Mouse (Mus musculus) heart, postnatal 4 days (tissue): ENCODE measurements at regions not wholly inside any gene's neighbourhood (a gene's known extent, or its start where the extent isn't known, plus 50 kb on each side); places are given as distances from the start of the nearest gene placed in this dataset.

ENCODE experiments used
- DNase-seq: peaks from one replicate; pipeline ENCODE4 v3.0.0; 2021

DNA sequence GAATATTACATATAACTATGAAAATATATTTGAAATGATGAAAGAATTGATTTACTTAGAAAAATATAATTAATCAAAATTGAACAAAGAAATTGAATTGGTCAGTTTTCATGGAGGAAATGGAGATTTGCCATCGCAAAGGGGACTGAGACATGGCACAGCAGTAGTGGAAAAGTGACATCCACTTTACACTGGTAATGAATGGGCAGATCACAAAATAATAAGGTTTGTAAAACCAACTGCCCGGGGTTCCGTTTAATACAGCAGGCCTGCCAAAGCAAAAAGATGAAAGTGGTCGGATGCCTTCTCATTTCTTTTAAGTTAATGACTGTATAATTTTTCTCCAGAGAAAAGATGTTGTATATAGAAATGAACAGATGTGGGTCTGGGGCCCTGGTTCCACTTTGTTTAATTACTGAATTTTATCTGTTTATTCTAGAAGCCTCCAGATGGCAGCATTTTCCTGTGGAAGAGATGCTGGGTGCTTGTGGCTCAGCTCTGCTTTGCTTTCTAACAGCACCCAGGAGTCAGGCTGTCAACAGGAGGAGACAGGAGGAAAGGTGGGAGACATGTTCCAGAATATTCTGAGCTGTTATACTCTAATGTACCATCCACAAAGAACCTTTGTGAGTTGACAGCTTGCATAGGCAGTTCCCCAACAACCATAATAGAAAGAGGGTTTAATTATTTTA is 75.6 kb upstream of the Fbxl17 start:
- DNase-seq: peak; percentile 45

DNA sequence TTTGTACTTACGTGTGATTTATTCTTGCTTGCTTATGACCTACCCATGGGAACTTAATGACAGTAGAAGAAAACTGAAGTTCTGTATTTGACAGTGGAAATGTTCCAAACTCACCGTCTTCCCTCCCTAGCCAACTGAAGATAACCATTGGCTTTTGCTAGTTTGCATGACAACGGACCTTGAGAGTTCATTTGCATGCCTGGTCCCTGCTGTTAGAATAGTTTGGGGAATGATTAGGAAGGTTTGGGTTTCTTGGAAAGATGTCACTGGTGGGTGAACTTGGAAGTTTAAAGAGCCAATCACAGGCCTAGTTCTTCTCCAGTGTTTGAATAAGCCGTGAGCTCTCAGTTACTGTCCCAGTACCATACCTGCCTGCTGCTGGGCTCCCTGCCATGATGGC is 83.1 kb upstream of the Fbxl17 start:
- no peak for DNase-seq

DNA sequence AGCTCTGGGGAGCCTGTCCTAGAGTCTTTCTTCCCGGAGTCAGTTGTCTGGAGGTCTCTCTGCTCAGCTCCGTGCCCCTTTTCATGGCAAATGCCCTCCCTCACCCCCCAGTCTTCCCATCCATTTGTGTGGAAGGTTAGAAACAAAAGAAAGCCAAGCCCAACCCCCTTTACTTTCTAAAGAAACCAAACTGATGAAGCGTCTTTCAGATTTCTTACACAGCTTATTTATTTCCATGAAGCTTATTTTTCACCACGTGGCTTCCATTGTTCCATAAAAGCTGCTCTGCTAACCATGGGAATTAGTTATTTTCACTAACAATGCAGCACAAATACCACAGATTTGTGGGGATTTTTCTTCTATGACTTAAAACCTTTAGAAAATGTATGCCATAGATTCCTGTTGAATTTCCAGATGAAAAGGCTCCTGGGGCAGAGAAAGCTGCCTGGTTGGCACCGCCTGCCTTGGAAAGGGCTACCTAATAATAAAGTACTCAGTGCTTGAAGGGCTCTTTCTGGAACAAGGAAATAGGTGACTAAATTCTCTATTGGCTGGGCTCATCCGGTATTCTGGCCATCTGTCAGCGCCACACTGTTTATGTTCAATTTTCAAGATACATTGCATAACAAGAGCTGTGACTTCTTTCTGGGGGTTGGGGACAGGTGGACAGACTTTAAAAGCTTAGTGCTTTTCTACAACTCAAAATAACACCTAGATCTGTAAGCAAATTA is 107.4 kb upstream of the Fbxl17 start:
- DNase-seq: no peak

DNA sequence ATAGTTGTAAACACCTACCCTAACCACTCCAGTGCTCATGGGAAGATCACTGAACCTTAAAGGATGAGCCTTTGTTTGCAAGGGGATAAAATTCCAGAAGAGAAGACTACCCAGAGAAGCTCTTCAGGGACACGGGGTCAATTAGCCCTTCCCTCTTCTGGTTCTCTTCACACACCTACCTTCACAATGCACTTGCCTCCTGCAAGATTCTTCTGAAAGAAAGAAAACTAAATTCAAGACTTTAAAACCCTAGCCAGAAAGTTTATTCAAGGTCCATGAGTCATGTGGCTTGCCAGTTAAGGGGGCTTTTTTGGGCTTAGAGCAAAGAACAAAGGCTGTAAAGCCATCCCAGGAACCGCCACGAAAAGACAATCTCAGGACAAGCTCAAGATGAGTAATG is 122.9 kb upstream of the Fbxl17 start:
- DNase-seq: no peak

DNA sequence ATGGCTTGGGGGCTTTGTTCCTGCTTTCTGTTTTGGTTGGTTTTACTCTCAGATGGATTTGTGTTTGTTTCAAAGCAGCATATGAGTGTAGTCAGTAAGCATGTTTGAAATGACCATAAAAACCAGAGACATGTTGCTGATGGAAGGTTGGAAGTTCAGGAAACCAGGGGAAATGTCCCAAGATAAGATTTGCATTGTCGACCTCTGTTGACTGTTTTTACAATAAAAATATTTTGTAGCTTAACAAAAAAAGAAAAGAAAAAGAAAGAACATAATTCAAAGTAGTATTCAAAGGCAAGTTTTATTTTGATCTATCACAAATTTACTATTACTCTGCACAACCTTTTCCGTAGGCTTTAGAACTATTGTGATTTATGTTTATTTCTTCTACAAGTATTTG is 137.8 kb upstream of the Fbxl17 start:
- no peak for DNase-seq

DNA sequence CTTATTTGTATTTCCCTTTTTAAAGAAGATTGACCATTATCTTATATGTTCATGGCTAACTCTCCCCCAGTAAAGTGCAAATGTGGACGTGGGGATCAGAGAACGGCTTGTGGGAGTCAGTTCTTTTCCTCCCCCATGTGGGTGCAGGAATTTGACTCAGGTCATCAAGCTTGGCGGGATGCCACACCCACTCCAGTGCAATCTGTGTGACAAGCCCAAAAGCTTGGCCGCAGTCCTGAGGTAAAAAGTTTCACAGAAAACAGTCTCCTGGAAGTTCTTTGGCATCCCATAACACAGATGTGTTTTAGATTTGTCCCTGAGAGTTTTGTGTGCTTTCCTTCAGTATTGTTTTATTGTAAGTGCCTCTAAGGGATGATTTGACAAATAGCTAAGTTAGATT is 144.6 kb upstream of the Fbxl17 start:
- DNase-seq: peak; percentile 66

DNA sequence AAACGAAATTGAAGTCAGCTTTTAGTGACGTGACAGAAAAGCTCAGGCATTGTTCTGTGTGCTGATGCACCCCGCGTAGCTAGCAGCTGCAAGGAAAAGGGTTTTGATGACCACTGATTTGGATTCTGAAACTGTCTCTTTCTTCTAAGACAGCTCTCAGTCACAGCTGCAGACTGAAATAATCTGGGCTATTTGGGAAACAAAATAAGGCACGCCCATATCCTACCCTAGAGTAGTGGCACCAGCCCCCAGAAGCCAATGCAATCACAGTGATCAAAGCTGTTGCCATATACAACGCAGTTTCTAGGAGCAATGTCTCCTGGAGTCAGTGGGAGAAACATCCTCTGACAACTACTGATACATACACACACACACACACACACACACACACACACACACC is 157.9 kb upstream of the Fbxl17 start:
- no peak for DNase-seq

DNA sequence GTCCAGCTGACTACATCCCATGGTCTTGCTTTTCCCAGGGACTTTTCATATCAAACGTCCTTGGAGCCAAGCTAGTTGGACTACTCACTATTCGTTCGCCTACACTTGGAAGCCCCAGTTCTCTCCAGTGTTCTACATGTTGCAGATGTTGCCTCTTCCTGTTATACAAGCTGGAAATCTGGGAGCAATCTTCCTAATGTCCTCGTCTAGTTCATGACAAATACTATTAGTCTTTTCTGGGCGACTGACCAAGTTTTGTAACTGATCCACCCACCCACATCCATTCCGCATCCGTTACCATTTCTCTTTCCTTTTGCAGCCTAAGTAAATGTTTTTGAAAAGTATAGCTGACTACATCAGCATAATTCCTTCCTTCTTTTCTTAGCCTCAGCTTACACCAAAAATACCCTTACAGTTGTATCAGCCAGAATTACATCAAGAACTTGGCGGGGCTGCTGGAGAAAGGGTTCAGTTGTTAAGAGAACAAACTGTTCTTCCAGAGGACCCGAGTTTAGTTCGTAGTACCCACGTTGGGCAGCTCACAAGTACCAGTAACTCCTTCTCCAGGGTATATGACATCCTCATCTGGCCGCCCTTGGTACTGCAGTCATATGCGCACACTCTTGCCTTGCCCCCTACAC is 161.1 kb upstream of the Fbxl17 start:
- DNase-seq: peak; percentile 58

DNA sequence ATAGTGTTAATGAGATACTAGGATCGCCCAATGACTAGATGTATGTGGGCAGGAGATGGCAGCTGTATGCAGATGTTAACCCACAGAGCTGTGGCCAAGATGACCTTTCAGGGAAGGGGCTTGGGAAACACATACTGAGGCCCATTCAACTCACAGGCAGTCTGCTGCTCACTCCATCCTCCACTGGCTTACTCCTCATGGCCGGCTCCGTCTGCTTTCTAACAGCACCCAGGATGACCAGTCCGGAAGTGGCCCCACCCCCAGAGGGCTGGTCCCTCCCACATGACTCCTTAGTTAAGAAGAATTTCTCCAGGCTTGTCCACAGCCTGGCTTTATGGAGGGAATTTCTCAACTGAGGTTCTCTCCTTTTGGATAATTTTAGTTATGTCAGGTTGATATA is 161.8 kb upstream of the Fbxl17 start:
- peak; percentile 62 for DNase-seq

DNA sequence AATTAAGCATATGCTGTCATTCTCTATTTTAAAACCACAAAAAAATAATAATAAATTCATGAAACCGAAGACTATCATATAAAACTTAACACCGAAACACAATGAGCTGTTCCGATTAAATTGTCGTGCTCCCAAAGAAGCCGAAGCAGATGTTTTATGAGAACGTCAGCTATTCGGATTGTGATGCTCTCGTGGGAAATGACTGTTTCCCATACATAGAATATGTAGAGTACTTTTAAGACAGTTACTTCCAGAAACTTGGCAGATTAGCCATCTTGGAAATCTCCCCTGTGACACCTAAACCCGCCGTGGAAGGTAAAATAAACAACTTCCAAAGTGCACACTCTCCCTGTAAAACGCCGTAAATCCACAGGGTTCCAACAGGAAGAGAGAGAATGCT is 162.4 kb upstream of the Fbxl17 start:
- no peak for DNase-seq

DNA sequence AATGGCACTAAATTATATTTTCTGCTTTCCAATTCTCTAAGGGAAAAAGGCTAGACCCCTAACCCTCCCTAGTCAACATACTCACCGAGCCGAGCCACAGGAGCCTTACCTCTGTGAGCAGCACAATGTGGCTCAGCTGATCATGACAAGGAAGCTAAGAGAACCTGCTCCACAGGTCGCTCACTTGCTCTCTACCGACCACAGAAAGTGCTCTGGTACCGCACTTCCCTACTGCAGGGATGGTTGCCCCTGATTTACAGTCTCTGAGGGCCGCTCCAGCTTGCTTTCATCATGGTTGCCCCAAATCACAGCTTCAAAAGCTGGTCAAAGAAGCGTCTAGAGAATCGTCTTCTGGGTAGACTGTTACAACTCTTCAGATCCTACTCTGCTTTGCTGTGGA is 177.0 kb upstream of the Fbxl17 start:
- no peak for DNase-seq

DNA sequence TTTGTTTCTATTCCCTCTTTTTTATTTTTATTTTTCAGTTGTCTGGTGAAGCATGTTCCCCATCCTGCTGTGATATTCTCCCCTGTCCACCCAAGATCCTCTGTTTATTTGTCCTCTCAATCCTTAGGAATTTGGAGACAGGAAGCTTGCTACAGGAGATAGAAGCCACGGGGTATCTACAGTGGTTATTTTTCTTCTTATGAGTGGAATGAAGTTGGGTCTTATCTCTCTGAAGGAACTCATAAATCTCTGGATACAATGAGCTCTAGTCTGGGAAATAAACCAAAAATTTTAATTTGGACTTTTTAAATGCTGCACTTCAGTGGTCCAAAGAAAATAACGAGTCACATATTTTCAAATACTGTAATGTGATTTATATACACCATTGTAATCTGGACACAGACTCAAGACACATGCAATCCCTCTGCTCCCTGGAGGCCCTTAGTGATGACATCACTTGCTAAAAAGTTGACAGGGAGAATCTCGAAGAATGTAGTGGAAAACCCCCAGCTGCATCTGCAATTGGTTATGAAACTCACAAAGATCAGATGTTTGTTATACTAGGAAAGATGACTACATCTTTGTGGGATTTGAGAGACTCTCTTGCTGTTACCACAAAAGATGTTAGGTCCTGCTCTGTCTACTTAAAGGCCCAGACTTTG is 178.3 kb upstream of the Fbxl17 start:
- DNase-seq: peak; percentile 66

DNA sequence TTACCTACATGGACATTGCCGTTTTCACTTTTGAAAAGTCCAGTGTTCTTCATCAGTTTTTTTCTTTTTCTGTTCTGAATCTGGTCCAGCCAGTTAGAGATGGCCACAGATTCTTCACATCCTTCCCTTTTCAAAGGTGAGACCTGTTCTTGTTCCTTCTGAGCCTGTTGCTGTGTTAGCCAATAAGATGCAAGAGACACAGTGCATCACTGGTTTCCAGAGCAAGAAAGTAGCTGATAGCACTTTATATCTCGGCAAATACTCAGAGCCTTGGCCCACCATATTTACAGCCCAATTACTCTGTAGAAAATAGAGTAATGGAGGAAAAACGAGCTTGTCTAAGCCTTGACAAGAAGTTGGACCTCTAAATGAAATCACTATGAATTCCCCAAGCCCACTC is 180.7 kb upstream of the Fbxl17 start:
- no peak for DNase-seq

DNA sequence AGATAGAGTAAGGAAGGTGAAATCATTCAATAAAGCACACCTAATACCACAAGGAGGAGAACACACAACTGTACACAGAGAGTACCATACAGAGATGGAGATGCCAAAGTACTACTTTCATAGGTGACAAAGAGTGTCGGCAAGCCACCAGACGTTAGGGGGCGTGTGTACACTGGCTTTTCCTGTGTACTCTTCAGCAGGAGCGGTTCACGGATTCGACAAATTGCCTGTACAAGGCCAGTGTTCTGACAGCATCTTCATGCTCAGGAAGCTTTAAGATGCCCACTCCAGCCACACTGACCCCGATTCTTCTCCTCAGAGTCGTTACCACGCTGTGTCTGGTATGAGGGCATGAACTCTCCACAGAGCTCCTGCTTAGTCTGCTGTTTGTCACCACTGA is 179.5 kb upstream of the Fer start:
- DNase-seq: no peak

DNA sequence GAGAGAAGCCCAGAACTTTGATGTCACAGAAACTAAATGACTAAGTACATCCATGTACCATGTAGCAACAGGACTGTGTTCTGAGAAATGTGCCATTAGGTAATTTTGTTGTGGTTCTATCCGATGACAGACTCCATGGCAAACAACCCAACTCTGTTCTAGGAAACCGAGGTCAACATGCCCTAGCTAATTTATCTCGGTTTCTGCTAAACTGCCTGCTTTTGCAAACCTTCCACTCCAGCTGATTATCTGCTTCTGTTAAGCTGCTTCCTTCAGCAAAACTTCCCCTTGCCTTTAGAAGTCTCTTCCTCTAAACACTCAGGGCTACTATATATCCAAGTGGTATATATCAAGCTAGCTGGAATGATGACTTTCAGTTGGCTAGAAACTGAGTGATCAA is 178.8 kb upstream of the Fer start:
- DNase-seq: no peak

DNA sequence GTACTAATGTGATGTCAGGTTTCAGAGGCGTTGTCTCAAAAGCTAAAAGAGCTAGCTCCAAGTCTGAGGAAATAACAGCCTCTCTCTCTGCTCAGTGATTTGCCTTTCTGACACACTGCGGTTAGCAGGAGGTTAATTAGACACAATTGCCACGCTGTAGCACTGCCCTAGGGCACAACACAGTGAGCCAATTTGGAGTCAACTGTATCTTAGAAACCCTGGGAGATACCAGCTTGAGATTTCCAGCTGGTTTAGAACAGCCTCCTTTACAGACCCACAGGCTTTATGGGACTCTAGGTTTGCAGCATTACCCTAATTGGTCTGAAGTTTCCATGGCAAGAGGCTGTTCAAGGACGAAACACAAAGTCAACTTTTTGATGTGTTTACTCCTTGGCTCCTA is 176.9 kb upstream of the Fer start:
- no peak for DNase-seq

DNA sequence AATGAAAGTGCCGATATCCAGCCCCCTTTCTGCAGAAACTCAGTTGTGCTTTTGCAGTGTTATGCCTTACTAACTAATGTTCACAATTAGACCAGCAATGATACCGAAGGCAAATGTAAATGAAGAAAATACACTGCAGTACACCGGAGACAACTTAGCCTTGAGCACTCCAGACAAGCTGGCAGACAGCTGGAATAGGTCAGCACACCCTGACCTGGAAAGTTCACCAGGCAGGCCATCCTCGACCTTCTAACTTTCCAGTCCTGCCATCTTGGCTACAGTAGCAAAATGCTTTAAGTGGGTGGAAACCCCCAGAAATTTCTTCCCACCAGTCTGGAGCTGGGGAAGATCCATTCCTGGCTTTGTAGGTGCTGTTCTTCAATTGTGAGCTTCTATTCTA is 176.5 kb upstream of the Fer start:
- no peak for DNase-seq

DNA sequence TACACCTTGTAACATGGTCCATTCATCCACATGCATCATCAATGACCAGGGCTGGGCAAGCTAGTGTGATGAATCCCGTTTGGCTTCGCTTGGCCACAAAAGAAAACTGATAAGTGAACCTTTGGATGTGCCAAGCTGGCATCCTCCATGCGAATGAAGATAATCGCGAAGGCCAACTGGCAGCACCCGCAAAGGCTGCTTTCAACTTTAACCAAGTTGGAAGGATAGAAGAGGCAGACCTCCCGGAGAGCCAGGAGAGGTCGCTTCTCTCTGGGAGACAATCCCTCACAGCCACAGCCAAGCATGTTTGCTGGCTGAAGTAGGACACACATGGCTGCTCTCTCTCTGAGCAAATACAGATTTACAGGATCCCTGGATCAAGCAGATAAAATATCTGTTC is 173.6 kb upstream of the Fer start:
- peak; percentile 25 for DNase-seq

DNA sequence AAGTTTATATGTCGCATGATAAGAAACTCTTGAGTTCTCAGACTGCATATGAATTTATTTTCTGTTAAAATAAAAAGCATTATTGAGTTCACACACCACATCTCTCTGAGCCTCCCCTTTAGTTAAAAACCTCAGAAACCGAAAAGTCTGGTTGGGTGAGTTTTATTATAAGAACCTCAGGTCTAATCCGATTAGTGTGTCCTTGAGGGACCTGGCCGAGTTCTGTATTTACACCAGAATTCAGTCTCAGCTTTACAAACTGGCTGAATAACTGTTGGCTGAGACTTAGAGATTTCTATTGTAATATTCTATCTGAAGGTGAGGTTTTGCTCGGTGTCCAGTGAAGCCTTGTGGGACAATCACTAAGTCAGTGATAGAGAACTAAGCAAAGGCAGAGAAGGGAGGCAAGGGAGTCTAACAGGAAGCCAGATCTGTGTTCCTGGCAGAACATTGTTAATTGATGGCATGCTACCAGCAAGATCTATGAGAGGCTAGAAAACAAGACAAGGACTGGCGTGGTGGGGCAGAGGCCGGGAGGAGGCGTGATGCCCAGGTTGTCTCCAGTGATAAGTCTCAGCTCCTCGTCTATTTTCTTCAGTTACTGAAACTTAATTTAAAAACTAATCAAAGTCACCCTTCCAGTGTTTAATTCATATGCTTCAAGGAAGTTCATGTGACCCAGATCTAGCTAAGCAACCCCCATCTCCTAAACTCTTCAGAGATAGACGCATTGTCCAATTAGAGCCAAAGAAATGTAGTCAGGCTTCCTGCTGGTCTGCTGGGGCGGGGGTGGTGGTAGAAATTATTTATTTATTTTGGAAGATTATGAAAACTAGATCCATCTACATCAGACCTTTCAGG is 171.8 kb upstream of the Fer start:
- no peak for DNase-seq

DNA sequence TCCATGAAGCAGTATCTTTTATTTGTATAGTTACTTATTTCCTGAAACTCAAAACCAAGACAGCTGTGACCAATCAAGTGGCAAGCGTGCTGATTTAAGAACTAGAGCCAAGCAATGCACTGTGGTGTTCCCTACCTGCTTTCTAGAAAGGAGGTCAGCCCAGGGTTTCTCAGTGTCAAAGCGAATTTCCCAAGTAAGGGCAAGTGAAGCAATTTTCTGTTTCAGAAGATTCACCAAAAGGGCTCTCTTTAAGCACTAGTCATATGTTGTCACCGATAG is 171.2 kb upstream of the Fer start:
- no peak for DNase-seq

DNA sequence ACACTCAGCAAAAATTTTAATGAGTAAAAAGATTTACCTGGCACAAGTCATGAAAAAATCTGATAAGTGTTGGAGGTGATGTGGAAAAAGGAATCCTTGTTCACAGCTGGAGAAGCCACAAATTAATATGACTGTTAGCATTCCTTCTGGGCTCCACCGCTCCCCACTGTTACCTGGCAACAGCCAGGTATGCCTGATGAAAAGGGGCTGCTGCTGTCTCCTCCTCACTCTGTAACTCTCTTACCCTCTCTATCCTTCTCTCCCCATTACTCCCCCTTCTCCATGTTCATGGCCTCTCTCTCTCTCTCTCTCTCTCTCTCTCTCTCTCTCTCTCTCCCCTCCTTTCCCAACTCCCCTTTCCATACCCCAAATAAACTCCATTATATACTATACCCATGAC is 169.6 kb upstream of the Fer start:
- no peak for DNase-seq

DNA sequence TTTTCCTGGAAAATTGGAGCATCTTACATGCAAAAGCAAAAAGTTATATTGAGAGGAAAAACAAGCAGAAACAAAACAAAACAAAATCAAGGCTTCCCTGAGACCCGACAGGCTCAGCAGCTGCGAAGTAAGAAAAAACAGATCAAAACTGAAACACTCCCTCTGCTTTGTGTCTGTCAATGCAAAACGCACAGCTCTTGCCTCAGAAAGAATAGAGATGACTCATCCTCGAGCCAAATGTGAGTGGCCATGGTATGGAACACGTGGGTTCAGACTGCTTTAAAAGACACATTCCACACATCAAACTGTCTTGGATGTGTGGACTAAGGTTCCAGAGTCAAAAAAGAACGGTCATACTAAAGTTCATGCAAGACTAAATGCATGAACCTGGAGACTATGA is 163.3 kb upstream of the Fer start:
- no peak for DNase-seq

DNA sequence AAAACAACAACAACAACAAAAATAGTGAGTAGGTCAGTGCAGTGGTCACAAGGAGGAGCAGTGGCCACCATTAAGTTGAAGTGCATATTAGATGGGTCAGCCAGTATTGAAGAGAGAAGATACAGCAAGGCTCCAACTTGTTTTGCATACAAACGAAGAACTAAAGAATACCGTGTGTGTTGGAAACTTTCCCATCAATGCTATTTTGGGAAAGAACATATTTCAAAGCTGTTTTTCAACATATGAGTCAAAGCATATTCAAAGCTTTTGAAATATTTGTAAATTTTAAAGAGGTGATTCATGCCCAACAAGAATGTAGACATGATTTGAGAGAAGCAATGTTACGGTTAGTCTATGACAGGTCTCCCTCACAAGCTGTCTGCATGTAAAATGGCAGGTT is 157.9 kb upstream of the Fer start:
- DNase-seq: no peak
